Mouse (Mus musculus) left cerebral cortex, adult 8-10 months (tissue): ENCODE measurements around the gene D430019H16Rik. TPM values are rescaled to one million over a fixed set of nuclear protein-coding genes. Genes with fewer than 3 reads are reported as not detected.

ENCODE experiments used
- DNase-seq, 2 experiments: peaks; one replicate each; pipeline ENCODE4 v3.0.0; 2022; ENCODE audit warnings: low spot score in 2 of 2
- total RNA-seq, 4 experiments: library from RNA; stranded (reverse); gene quantifications; 2 replicates each; pipeline ENCODE4 v1.2.4; 2022

D430019H16Rik gene
- total RNA-seq, 4 experiments from 2014 or later: 76.3 to 85.8 (median 82.5) TPM

DNA sequence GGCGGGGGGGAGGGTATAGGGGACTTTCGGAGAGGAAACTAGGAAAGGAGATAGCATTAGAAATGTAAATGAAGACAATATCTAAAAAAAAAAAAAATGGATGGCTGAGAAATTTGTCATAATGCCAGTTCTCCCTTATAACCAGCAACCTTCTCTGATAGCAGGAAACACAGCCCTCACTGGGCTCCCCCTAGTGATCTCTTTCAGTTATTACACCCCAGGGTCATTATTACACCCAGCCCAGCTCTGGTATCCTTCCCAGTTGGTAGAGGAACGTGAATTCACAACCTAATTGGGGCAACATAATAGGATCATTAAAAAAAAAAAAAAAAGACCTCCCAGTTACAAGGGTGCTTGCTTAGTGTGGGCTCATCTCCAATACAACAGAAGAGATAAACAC lies 29.8 kb downstream of the D430019H16Rik start:
- DNase-seq: no peak

DNA sequence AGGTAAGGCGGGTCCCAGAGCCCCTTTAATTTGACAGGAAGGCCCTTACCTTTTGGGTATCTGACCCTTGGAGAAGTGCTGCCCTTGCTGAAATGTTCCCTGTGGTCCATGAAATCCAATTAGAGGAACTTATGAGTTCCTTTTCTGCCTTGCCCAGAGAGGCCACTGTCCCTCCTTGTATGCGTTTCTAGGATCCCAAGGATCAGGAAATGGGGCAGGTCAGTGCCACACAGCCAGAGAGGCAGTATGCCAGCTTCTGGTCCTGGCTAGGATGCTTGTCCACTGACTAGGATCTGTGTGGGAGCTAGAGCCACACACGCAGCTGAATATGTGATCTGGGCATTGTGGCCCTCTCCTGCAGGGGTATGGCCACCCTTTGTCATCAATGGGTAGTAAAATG lies 36.6 kb downstream of the D430019H16Rik start:
- DNase-seq: no peak

DNA sequence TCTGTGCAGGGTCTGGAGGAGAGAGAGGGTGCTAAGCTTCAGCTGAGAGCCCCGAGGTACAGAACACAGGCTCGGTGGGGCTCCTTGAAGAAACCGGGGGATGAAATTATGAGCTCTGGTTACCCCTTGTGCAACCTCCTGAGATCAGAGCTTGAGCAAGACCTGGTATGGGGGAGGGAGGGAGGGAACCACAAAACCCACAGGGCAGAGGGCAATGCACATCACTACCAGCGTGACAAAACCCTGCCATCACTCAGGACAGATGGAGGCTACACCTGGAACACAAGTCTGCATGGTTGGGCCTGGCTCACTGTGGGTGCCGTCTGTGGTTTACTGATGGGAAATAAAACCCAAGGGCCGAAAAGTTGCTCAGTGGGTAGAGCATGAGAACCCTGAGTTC lies 37.1 kb downstream of the D430019H16Rik start:
- DNase-seq: no peak

DNA sequence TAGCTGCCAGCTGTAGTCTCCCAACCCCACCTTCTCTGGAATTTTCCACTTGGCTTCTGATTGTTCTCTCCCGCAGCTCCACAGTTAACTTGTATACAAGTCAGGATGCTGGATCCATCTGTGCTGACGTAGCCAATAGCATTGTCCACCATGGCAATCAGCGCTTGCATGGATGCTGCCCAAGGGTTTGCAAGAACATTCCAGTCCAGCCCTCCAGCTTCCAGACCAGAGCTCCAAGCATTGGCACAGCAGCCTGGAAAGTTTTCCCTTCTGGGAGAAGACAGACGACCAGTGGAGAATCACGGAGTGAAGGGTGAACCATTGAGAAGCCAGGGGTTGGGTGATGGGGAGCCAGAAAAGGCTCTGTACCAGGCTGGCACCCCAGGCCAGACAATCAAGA lies 41.1 kb downstream of the D430019H16Rik start:
- DNase-seq: no peak

DNA sequence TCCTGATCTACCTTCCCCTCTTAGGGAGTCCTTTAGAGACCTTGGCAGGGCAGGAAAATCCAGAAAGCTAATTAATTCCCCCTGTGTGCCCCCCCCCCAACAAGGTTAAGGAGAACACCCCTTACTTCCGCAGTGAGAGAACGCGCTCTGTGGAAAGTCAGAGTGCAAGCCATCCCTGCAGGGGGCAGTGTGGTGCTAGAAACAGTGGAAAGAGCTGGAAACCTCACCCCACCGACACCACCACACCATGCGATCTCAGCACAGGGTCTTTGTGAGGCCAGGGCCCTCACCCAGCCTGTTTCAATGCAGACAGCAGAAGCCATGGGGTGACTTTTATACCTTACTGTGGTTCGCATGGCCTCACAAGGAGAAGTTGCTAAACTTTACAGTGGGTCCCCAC lies 44.2 kb downstream of the D430019H16Rik start:
- peak in 1 of 2 experiments; percentile 76 for DNase-seq

DNA sequence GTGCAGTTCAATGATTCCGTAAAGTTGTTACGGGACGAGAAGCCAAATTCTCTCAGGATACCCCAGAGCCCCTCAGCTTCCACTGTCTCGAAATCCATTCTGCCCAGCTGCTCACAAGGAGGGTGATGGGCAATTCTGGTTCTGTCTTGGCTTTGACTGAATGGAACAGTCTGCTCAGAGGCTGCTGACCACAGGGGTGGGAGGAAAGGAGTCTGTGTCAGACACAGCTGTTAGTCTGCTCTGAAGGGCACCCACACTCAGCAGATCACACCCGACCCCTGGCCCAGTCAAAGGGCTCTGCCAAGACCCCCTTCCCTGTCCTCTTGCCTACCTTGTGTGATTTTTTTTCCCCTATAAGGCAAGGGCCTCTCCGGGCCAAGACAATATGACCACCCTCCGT lies 44.8 kb downstream of the D430019H16Rik start:
- no peak for DNase-seq

DNA sequence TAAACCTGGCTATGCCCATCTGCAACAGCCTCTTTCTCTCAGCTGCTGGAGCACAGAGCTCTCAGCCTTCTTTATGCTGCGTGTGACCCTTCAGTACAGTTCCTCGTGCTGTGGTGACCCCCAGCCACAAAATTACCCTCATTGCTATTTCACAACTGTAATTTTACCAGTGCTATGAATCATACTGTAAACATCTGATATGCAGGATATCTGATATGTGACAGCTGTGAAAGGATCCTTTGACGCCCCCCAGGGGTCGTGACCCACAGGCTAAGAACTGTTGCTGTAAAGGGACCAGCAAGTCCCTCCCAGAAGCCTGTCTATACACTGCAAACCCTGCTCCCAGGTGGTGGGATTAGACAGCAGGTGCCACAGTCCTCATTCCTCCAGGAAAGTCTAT lies 45.2 kb downstream of the D430019H16Rik start:
- DNase-seq: no peak

DNA sequence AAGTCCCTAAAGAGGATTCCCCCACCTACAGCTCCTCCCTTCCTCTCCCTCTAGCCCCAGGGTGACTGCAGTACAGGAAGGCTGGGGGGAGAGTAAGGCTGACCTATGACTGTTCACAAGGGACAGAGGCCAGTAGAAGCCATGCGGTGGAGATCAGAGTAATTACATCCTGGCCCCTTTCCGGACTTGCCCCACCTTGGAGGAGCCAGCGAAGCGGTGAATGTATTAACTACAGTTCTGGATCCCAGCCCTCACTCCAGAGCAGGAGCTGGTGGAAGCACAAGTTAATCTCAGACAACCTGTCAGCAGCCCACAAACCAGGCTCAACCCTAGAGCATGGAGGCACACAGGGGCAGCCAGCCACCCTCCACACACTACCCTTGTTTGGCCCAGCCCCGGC lies 47.3 kb downstream of the D430019H16Rik start:
- no peak for DNase-seq

DNA sequence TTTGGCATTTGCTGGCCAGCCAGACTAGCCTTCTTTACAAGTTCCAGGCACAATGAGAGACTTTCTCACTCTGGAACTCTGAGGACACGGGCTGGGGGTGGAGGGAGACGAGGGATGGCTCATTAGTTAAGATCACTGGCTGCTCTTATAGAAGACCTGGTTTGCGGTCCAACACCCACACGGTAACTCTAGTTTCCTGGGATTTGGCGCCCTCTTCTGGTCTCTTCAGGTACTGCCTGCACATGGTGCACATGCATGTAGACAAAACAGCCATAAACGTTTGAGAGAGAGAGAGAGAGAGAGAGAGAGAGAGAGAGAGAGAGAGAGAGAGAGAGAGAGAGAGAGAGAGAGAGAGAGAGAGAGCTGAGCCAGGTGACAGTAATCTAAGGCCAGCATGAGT lies 51.1 kb downstream of the D430019H16Rik start:
- DNase-seq: no peak

DNA sequence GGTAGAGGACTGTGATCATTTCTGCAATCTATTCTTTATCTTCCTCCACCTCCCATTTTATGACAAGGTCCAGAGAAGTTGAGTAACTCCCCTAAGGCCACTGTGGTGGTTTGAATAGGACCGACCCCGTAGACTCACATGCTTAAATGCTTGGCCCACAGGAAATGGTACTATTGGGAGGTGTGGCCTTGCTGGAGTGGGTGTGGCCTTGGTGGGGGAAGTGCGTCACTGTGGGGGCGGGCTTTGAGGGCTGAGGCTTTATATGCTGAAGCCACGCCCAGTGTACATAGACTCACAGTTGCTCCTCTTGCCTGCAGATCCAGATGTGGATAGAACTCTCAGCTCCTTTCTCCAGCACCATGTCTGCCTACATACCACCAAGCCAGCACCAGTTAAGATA lies 57.5 kb downstream of the D430019H16Rik start:
- DNase-seq: no peak

DNA sequence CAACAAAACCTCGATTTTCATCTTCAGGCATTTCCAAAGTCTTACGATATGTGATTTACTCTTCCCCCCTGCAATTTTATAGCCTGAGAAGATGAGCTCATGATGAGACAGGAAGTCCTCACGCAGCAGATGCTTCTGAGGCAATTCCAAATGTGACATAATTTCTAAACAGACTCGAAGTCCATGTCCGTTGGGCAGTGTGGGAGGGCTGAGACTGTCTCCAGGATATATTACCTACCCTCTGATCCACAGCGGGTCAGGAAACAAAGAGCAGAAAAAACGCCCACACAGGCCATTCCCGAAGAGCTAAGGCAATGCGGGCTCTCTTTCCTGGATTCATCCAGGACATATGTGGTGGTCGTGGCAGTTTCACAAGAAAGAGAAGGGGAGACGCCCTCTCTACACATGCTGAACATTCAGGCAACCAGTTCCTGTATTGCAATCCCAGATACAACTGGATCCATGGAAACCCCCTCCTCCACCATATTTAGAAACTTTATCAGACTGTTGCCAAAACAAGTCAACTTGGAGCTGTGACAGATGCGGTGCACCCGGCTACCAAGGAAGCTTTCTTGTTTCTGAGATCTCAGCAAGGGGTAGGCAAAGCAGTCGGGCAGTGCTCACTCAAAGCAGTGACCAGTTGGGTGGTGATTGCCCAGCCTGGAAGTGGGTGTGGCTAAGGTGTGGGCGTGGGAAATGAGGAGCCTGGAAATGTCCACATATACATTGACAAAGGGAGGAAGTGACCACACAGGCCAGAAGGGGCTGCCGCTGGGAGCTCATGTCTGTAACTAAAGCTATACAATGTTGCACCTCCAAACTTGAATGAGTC lies 58.2 kb downstream of the D430019H16Rik start:
- no peak for DNase-seq

DNA sequence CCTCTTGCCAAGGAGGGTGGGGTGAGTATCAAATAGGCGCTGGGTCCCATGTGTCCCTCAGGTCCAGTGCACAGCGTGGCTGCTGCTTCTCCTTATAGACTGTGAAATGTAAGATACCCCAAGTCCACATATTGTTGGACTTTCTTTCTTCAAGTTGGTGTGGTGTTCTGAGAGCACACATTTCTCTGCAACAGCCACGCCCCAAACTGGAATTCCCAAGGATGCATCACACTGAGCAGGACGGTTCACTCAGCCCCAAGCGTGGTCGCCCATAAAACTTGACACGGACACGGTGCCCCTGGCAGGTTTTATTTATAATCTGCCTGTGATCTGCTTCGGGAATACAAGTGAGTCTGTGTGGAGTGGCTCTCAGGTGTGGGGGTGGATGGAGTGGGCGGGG lies 60.5 kb downstream of the D430019H16Rik start:
- DNase-seq: no peak

DNA sequence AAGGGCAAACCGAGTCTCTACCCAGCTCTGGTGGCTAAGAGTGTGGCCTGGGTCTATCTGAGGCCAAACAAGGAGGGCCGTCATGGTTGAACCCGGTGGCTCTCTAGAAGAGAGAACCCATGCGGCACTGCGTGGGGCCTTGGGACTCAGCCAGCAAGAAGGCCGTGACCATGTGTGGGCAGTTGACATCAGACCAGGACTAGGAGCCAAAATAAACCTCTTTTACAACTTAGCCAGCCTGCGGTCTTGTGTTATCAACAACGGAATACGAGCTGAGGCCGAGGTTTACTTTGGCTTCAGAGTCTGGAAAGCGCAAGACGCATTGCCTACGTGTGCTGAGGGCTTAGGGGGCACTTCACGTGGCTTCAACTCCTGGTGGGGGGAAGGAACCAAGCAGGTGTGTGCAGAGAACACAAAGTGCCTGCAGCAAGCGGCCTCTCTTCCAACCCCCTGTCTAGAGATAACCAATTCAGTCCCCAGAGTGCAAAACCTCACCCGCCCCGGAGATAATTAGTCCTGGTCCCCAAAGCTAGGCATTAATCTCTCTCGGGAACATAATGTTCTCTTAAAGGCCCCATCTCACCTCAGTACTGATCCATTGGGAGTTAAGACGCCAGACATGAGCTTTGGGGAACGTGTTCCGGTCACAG lies 63.5 kb downstream of the D430019H16Rik start:
- no peak for DNase-seq

DNA sequence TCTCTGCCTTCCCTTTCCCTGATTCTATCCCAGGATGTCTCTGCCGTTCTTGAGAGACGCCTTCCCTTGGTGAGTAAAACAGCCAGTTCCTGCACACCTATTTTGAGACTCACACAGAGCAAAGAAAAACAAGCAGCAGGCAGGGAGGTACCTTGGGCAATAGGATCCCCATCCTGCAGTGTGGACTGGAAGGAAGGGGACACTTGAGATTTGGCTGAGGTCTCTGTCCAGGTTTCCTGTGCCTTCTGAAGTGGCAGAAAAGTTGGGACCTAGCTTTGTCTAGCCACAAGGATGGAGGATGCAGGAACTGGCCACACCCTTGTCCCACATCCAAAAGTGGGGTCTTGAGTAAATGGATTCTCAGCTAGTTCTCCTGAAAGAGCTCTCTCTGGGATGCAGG lies 66.2 kb downstream of the D430019H16Rik start:
- no peak for DNase-seq

DNA sequence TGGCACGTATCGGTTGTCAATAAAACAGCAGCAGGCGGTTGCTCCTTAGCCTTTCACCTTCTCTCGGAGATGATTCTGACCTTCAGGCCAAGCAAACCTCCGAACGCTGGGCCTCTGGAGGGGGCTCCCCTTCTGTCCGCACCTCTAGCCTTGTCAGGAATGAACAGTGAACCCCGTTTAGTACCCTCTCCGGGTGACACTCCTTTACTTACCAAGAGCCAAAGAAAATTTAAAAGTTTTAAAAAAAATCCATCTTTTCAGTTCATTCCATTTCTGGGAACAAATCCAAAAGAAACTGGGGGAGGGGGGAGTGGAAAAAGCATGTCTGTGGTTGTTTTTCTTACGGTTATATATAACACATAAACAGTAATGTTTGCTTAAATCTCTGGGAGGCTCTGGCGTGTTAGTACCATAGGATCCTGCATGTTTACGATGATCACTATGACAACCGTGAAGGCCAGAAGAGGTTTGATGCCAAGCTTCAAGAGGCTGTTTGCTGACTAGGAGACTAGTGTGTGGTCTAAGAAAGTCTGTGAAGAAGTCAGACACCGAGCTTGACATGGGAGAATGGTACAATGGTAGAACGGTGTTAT lies 67.6 kb downstream of the D430019H16Rik start:
- no peak for DNase-seq

DNA sequence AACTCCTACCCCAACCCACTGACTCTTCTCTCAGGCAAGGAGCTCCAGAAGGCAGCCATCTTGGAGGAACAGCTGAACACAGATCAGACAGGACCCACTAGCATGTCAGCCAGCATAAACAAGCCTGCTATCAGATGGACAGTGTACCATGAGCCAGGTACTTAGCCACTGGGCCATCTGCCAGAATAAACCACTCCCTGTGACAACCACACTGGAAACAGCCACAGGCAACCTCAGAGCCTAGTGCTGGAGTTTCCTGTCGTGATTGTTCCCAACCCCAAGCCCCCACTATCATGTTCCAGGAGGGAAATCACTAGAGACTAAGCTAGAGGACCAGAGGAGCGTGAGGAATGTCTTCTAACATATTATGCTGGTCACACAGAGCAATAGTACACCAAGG lies 70.1 kb downstream of the D430019H16Rik start:
- no peak for DNase-seq

DNA sequence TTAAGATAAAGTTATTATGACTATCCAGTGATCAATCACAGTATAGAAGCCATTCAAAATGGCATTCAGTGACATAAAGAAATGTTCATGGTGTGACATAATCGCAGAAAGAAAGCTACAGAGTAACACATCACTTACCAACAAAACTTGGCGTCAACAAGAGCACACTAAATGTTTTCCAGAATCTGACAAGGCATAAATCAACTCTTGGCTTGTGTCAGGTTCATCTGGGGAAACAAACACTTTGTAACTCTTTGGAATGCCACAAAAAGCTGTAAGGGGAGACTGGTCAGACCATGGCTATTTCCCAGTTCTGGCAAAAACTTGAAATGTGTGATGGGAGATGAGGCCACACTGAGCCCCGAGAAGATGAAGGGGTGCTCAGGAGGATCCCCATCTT lies 72.5 kb downstream of the D430019H16Rik start:
- no peak for DNase-seq

DNA sequence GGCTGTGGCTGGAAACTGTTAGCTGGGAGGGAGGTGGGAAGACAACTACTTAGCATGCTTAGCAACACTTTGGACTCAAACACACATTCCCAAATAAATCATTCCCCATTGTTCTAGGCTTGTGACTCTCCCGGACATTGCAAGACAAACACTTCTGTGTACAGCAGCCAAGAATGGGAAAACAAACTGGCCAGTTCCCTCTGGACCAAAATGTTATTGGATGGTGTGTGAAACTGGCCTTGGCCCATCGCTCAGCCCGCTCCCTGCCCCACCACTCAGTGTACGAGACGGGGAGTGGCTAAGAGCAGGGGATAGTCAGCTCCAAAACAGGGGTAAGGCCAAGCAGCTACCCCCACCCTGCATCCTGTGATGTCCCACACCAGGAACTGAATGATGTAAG lies 73.2 kb downstream of the D430019H16Rik start:
- DNase-seq: peak in 1 of 2 experiments; percentile 70

DNA sequence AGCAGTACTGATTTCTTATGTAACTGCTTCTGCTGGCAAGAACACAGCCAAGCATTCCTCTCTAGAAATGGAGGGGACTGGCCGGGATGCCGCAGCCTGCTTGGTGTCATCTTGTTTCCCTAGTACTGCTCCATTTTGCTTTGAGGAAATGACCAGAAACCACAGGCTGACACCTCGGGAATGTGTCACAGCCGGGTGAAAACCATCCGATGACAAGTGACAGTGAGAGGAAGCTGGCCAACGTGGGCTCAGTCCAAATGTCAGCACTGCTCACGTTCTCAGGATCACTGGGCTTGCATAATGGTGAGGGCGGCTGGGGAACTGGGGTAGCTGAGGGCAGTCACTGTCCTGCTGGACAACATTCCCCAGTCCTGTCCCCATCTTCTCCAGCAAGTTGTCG lies 75.9 kb downstream of the D430019H16Rik start:
- DNase-seq: no peak

DNA sequence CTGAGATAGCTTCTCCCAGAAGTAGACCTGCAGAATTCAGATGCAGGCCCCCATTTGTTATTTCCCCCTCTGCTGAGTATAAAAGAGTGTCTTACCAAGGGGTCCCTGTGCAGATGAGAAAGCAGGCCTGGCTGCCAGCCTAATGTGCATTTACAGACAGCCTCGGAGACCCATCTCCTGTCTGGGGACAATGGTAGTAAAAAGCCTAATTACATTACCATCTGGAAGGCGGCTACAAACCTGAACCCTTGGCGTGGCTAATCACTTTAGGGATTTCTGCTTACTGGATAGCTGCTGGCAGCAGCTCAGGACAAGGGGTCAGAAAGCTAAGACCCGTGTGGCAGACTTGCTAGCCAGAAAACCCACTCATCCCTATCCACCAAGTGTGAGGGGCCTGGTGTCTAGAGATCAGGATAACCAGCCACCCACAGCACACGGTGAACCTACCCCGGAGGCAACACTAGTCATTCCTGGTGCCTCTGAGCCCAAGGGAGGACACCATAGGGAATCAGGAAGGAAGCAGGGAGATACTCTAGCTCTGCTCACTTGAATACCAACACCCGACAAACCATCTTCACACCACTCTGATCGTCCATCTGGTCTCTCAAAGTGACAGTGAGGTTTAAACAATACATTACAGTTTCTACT lies 78.2 kb downstream of the D430019H16Rik start:
- no peak for DNase-seq

DNA sequence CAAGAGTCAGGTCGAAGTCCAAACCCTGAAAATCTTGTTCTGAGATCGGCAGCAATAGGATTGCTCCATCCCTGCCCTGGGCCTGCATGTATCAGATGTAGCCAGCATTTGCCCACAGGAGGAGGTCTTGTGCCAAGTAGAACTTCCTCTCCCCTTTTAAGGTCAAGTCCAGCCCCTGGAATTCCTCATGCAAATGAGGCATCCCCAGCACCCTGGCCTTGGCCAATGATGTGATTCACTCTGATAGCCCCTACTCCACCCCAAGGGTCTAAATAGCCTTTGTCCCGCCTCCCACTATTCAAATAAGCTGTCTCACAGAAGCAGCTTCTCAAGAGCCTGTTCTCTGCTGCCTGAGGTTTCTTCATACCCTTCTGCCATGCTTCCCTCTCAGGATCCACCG lies 81.2 kb downstream of the D430019H16Rik start:
- no peak for DNase-seq
